Mouse (Mus musculus): ENCODE results near the gene Ano6. TPM values are rescaled to one million over a fixed set of nuclear protein-coding genes. Genes with fewer than 3 reads are reported as not detected.

Gene Ano6
- total RNA-seq, 4 experiments from 2014 or later: 69.9 to 112 (median 92.1) TPM

- no peak for DNase-seq
Measured at GRCm38 (mm10) chr15:95976156-95976876, 185.7 kb downstream of the Ano6 start.

DNA sequence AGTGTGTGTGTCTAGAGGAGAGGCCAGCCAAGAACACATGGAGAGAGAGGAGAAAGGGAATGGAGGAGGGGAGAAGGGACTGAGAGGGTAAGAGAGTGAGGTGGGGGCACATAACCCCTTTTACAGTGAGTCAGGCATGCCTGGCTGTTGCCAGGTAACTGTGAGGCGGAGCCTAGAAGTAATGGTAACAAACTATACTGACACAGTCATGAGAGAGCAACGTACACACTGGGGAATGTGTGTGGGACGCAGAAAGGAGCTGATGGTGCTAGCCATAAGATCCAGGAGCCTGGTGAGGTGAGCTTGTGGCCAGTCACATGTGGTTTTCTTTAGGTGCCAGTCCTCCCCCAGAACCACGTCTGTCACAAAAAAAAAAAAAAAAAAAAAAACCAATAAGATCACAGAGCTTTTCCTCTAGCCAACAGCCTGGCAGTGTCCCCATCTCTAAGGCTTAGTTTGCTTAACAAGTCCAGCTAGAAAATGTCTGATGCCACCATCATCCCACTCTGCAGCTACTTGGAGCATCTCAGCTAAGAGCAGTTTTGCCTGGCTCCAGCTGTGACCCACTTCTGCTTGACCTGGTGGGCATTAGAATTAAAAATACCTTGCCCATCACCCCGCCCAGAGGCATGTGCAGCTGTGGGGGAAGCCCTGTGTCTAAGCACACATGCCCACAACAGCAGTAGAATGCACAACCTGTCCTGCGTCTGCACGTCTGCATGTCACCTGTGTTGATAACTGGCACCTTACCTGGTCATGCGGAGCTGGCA lies 186.7 kb downstream of the Ano6 start:
- DNase-seq: no peak

DNA sequence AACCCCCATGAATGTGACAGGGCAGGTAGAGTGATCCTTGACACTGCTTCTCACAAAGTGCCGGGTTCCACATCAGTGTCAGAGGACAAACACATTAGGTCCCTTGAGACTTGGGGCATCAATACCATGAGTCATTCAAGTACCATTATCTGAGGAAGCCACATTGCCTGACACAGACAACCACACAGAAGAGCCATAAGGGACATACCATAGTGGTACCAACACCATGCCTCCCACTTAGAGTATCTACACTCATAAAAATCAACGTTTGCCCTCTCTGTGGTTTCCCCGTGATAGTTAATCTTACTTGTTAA lies 187.3 kb downstream of the Ano6 start:
- no peak for DNase-seq

GRCm38 (mm10) chr15:95980641-95981040 lies 190.0 kb downstream of the Ano6 start:
- DNase-seq: no peak

GRCm38 (mm10) chr15:95987916-95988315 lies 197.3 kb downstream of the Ano6 start:
- no peak for DNase-seq

DNA sequence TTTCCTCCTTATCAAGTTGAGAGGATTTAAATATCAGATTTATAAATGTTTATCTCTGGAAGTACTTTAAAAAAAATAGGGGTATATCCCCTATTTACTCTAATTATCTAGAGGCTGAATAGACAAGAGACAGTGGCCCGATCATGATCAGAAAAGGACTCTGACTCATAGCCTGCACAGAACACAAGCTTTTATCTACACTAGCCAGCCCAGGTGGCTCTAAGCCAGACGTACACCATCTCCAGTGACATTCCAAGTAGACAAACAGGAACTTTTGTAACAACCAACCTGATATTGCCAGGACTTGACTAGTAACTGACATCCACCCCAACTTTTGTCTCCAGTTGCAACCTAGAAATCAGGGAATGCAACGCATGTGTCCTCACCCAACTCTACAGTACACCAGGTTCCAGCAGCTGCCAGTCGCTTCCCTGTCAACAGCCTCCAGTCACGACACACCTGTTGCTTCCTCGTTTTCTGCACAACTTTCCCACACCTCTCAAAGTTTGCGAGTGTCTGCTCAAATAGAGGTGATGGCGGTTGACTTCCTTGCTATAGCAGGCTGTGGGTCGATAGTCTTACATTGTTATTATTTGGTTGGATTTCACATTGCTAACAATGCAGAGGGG lies 199.0 kb downstream of the Ano6 start:
- DNase-seq: no peak

- no peak for DNase-seq
Measured at GRCm38 (mm10) chr15:96002958-96003601, 212.4 kb downstream of the Ano6 start.

GRCm38 (mm10) chr15:96011640-96012390 lies 221.2 kb downstream of the Ano6 start:
- DNase-seq: no peak

DNA sequence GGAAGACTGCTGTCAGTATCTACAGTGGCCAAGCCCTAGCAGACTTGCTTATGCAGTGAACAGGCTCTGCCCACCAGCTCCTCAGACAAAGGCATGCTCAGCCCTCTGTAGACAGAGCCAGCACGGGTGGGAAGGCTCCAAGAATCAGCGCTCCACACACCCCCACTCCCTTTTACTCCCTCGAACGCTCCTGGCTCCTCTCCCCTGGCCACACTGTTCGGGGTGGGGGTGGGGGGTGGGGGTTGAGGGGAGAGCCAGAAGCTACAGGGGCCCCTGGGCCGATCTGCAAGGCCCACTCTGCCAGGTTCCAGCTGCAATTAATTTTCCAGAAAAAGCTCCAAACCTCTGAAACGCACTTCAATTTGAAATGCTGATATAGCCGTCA lies 221.7 kb downstream of the Ano6 start:
- no peak for DNase-seq

DNA sequence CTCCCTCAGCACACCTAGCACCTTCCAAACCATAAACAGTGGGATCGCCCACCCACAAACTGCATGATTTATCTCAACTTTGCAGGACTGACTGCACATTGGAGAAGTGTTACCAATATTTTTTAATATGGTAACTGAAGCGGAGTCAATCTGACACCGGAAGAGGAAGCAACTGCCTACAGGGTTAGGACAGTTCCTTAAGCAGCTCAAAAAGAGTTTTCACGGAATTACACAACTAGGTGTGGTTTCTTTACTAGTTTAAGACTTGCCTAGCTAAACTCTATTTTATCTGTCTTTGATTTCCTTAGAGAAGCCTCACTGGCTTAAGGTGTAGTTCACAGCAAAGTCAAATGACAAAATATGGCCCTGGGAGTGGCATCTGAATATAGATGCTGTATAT lies 223.9 kb downstream of the Ano6 start:
- no peak for DNase-seq

DNA sequence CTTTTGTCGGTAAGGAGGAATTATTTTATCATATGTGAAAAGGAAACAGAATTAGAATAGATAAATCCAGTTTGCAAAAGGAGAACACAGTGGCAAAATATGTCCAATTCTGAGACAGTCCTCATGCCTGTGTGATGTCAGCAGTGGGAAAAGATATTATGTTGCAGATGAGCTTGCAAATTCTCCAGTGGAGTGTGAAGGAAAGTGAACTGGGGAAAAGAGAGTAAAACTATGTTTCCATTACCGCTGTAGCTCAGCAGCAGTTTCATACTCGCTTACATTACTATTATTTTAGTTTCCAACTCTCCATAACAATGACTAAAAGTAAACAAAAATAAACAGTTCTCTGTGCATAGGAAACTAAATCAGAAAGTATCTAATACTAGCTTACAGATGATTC lies 229.8 kb downstream of the Ano6 start:
- no peak for DNase-seq

- DNase-seq: no peak
Measured at GRCm38 (mm10) chr15:96021506-96021905, 230.9 kb downstream of the Ano6 start.

Small RNAs within 50 kb of the gene (microRNA-seq; reads per million reads assigned to microRNA genes)
- gene Gm25070: 0 reads per million in 2 experiments

Other genes with a start within 250 kb of the Ano6 start
- not detected for gene Dbx2, start 134.9 kb upstream of the Ano6 start, total RNA-seq (2022)

Data from adrenal gland, adult 8-10 months (tissue).